Mouse (Mus musculus) cerebellum, adult 11-12 months (tissue): ENCODE results near the gene Meis3.

Experiments
- DNase-seq: peaks from one replicate; pipeline ENCODE4 v3.0.0; 2022

The Meis3 gene

DNA sequence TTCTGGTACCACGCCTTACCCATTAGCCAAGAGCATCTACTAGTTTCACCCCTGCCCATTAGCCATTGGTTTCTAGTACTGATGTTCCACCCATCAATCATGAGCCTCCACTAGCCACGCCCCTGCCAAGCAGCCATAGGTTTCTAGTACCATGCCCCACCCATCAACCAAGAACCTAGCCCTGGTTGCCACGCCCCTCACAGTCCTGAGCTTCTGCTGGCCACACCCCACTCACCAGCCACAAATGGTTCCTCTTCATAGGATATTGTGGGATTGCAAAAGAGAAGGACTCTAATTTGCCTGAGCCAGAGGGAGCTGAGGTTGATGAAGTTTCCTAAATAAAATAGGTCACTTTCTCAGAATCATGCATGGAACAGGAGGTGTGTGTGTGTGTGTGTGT is 14.2 kb upstream of the Meis3 start:
- peak; percentile 62 for DNase-seq

DNA sequence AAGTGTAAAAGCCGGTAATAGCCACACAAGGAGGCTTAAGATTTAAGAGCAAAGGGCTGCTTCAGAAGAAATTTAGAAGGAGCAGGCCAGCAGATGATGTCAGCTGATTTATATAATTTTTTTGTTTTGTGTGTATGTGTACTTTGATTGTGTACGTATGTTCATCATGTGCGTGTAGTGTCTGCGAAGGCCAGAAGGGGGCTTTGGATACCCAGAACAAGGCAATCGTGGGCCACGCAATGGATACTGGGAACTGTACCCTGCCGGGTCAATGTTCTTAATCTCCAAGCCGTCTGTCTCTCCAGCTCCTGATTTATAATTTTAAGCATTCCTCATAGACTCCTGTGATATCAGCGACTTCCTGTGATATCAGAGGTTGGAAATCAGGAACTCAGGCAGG is 13.6 kb upstream of the Meis3 start:
- DNase-seq, result no peak

DNA sequence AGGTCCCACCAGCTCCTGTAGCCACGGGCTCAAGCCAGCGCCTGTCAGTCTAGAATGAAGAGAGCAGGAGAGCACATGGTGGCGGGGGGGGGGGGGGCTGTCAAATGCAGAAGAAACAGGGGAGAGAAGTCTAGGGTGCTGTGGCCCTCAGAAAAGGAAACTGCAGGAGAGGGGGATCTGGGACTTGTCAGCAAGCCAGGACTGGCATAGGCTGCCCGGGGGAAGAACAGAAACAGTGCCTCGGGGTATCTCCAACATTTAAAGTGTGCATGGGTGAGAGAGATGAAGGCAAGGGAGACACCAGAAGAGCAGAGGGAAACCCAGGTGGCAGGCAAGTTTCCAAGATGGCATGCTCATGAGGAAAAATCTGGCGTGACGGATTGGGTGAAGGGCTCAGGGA is 12.9 kb upstream of the Meis3 start:
- DNase-seq, result peak; percentile 51

DNA sequence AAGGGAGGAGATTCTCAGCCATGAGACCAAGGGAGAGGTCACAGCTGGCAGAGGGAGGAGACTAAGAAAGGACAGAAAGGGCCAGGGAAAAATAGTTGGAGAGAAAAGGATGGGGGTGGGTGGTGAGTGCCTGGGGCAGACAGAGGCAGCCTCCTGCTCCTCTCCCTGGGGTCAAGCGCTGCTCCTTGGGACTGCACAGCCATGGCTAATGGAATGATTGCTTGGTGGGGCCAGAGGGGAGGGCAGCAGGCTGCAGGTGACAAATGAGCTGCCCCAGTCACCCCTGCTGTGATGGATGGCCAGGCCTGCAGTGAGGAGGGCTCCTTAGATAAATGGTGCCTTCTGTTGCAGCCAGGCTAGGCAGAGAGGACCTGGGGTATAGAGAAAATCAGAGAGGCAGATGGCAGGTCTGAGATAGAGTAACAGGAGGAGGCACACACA is 2.7 kb upstream of the Meis3 start:
- DNase-seq, result peak; percentile 78

DNA sequence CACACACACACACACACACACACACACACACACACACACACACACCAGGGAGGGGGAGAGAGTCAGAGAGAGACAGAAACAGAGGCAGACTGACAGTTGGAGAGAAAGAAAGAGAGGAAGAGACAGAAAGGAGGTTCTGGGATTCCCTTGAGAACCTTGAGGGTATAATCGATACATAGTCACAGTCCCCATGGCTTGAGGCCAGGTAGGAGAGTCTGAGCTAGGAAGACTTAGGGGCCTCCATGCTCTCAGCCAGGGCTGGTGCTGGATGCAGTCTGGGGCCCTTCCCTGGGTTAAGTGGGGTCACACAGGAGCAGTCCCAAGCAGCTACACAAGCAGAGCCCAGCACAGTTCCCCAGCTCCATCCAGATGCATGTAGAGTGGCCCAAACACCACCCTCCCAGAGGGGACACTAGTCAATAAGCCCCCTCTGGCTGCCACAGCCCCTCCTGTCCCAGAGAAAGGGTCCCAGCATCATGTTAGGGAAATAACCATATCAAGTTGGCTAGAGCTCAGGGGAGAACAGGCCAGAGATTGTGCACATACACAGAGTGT is 2.2 kb upstream of the Meis3 start:
- DNase-seq, result peak; percentile 49

DNA sequence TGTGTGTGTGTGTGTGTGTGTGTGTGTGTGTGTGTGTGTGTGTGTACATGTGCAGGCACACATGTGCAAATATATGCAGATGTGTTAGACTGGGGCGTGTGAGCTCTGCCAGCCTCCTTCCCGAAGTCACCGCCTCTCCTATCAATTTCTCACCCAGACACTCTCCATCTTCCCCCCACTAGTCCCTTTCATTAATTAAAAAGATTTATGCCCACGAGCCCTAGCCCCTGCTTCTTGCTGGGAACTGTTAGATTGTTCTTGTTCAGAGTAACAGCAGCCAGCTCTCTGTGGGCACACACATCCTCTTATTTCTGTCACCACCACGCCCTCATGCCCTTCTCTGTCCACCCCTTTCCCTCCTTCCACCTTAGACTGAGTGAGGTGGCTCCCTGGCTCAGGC is 1.7 kb upstream of the Meis3 start:
- DNase-seq, result no peak

DNA sequence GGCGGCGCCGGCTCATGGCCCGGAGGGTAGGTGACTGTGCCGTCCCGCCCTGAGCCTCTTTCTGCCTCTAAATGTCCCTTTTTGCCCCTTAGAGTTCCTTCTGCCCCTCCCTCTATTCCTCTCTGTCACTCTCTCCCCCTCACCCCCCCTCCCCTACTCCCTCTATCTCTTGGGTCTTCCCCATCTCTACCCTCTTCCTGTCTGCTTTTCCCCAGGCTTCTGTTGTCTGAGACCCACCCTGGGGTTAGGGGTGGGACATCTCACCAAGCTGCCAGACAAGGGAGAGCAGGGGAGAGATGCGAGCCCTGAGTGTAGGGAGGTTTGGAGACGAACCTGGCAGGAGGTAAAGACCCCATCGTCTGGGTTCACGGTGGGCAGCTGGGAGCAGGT is 647 bp downstream of the Meis3 start:
- DNase-seq, result peak; percentile 33

DNA sequence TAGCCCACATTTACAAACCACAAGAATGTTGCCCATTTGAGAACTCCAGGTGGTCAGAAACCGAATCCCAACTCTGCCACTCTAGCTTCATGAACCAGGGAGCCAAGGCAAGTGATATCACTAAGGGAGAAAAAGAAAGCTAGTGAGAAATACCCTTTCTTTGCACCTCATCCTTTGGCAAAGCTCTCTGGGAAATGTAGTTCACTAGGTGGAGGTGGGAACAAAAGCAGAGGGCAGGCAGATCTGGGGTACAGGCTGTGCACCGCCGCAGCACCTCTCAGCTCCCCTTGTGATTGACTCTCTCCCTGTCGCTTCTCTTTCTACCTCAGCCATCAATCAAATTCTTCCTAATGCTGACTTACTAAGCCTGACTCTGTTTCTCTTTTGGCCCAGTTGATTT is 3.2 kb downstream of the Meis3 start:
- no peak for DNase-seq

DNA sequence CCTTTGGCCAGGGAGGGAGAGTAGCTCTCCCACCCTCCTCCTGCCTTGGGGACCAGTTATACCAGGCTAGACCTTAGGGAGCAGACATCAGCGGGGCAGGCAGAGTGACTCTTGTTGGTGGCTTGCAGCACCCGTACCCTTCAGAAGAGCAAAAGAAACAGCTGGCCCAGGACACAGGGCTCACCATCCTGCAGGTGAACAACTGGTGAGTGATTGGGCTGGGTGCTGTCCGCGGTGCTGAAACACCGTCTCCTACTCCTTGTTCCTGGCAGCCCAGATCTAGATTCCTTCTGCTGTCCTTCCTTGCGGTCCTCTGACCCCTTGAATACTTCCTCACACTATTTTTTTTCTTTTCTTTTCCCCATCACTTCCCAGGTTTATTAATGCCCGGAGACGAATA is 8.8 kb downstream of the Meis3 start:
- DNase-seq, result no peak

DNA sequence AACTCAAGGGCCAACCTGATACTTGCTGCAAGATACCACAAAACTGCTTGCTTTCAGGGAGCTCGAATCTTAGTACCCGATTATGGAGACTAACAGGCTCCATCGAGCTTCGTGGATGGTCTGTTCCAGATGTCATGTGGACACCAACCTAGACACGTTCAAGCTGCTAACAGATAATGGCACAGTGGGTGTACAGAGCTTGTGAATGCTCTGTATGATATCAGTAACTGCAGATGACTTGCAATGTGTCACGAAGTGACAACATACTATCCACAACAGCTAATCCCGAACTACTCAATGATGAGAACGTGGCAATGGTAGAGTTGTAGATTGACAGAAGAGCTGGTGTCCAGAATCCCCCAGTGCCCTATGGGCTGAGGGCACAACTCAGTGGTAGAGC is 12.6 kb downstream of the Meis3 start:
- DNase-seq, result no peak

DNA sequence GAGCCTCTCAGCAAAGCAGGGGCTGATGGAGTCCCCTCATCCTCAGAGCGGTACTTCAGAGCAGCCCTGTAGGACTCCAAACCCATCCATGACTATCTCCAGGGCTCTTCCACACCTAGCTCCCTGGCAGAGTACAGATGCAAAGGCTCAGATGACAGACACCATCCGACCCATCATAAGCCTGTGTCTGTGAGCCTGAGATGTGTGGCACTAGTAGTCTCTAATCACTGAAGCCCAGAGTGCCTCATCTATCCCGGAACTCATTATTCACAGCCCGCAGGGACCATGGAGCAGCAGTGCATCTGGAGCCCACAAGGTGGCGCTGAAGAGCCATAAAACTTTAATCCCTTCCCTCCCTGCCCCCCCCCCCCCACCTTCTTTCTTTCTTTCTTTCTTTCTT is 17.4 kb downstream of the Meis3 start:
- DNase-seq, result peak; percentile 63

DNA sequence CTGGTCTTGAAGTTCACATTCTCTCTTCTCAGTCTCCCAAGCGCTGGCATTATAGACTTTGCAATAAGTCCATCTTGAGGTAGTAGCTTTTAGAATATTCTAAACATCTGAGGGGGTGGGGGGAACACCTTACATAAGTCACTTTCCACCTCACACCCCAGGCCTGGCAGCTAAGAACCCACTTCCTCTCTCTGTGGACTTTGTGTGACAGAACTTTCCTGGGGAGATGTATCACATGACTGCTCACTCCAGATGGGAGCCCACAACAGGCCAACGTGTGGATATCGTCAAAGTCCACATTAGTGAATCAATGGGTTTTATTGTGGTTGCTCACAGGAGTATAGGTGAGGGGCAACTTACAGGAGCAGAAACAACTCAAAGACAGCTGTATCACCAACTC is 18.8 kb downstream of the Meis3 start:
- no peak for DNase-seq

DNA sequence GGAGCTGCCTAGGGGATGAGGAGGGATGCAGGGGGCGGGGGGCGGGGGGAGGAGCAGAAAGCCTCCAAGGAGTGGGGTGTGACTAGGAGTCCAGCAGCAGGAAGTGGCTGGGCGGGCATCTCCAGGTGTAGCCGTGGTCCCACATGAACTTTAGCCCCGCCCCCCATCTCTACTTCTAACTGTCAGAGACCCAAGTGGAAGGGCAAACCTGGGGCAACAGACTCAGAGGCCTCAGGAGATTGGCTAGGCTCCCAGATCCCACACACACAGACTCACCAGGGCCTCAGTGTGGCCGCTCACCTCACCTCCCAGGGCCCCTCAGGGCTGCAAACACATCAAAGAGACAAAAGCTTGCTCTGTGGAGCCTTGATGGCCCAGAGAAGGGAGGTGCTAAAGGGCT is 21.7 kb downstream of the Meis3 start:
- DNase-seq, result no peak

DNA sequence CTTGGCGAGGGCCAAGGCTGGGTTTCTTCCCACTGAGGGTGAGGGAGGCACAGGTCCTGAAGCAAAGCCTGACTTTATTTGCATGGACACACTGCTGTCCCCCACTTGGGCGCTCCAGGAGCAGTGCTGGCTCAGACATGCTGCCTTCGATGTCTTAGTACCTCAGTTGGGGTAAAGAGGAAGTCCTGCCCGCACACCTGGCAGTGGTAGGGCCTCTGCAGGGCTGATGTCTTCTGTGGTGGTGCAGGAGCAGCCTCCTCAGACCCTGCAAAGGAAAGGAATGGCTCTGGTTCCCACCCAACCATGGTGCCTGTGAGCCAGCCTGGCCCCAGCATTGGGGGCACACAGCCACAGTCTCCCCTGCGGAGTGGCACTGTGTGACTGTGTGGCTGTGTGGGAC is 22.3 kb downstream of the Meis3 start:
- no peak for DNase-seq

DNA sequence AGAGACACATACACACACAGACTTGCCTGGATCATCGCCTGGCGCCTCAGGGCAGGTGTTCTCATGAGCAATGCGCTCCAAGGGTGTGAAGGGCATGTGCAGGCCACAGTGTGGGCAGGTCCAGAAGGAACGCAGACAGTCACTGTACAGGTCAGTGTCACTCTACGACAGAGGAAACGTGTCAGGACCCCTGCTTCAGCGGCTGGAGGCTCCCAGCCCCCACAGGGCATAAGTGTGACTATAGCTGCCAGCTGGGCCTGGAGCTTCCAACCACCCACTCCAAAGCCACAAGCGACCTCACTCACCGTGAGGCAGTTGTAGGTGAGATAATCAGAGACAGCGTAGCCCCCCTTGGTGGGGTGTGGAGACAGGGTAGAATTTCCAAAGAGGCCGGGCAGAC is 23.6 kb downstream of the Meis3 start:
- DNase-seq, result no peak

DNA sequence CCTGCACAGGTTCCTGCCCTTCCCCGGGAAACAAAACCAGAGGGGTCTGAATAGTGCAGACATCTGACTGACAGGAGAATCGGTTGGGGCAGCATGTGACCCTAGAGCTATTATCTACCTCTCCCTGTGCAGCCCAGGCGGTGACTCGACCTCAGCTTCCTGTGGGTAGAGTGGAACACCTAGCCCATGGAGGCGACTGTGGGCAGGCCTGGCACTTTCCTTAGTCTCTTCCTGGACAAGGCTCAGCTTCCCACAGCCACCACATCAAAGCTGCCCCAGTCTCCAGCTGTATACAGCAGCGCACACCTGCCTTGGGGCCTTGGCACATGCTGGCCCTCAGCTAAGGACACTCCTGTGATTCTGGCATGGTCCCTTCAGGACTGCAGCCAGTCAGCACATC is 26.2 kb downstream of the Meis3 start:
- no peak for DNase-seq

DNA sequence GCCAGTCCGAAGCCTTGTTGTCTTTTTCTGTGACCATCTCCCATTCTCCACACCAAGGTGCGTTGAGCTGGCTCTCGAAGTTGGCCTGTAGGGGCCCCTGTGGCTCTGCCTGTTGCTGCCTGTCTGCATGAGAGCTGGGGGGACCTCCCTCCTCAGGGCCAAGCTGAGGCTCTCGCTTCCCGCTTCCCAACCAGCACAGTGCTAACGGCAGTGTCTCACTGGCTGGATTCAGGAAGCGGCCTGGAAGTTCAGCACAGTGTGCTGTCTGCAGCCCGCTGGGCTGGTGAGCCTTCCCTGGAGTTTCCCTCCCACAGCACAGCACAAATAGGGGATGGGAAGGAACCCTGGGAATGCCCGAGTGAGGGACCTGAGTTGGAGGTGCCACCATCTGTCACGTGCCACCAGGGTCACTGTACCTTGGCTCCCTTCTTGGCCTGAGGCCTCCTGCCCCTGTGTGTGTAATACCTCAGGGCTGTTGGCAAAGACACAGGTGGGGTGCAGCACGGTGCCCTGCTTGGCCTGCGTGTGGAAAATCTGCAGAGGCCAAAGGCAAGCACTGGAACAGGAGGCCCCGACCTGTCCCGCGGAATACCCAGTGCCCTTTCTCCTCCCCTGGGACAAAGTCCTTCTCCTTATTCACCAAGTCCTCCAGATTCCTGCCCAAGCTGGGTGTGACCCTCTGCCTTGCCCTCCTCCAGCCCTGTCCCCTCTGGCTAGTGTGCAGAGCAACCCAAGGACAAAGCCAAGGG is 28.0 kb downstream of the Meis3 start:
- DNase-seq, result no peak

DNA sequence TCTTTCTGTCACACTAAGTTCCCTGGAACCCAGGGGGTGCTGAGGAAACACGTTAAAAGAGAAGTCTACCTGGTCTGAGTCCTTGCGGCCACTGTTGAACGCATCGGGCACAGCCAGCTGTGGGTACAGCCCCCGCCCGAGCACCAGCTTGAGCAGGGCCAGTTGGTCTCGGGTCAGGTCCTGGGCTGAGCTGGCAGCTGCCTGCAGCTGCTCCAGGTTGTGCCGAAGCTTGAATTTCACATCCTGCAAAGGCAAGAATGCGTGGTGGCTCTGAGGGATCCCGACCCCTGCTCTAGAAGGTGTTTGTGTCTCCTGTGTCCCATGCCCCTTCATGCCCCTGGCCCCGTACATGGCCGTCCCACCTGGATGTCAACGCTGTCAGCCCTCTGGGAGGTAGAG is 28.6 kb downstream of the Meis3 start:
- no peak for DNase-seq

DNA sequence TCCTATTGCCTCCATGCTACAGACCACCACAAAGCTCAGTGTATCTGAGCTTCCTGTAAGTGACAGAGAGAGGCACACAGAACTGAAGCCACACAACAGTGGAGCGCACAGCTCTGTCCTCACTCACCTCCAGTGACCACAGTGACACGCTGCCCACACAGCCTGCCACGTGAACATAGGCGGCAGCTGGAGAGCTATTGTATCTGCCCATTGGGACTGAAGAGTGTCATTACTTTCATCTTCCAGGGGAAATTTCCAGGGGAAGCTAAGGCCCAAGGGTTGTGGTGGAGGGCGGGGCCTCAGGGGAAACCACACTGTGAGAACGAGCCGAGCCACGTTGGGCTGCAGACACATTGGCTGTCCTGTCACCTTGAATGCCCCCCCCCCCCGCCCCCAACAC is 29.9 kb downstream of the Meis3 start:
- no peak for DNase-seq

DNA sequence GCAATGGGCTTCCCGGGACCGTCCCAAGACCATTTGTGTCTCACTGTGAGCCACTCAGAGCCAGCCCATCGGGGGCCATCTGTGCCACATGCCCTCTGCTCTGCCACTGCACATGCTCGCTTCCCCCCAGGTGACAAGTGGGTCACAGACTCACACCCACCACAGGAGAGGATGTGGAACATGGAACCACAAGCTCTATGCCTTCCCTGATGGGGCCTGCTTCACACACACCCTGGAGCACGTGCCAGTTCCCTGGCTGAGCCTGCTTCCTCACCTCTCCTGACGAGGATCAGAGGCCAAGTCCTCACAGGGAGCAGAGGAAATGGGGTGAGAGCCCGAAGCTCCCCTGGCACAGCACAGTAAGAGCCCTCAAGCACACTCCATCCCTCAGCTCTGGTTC is 32.2 kb downstream of the Meis3 start:
- DNase-seq, result no peak

DNA sequence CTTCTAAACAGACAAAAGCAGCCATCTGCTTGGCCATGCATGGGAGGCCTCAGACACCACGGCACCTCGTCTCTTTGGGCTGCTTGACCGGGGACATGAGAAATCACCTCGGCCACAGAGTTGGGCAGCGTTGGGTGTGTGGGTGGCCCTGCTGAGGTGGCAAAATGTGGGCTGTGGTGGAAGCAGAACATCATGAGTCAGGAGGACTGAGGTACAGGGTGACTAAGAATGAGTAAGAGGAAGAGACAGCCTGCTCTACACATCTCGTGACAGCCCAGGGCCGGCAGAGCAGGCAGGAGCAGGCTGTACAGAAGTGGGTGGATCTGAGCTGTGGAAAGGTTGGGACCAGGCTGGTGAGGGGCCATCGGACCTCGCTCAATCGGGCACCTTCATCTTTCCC is 32.6 kb downstream of the Meis3 start:
- DNase-seq, result no peak

DNA sequence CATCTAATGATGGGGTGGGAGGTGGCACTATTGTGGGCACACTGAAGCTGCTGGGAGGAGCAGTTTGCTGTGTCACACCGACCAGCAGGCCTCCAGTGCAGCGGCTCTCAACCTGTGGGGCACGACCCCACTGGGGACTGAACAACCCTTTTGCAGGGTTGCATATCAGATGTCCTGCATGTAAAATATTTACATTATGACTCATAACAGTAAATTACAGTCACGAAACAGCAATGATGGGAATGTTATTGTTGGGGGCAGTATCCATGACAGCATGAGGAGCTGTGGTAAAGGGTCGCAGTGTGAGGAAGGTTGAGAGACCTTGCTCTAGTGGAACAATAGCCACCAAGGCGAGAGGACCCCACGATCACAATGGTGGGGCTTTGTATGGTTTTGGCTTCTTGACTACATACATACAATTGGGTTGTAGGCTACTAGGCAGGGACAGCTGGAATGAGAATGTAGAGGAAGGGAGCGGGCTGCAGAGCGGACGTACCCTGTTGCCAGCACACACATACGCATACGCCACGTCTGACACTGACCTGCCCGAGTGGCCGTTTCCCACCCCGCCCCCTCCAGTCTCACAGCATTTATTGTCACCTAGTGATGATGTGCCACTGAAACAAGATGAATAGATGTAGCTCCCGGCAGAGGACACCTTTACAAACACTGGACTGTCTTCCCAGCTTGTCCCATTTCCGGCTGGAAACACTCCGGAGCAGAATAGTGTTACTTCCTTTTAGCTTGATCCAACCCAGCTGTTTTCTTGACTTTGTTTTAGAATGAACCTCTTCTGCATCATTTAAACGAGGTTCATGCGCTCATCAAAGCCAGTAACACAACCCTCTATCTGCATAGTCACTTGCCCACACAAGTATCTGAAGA is 34.1 kb downstream of the Meis3 start:
- DNase-seq, result no peak

DNA sequence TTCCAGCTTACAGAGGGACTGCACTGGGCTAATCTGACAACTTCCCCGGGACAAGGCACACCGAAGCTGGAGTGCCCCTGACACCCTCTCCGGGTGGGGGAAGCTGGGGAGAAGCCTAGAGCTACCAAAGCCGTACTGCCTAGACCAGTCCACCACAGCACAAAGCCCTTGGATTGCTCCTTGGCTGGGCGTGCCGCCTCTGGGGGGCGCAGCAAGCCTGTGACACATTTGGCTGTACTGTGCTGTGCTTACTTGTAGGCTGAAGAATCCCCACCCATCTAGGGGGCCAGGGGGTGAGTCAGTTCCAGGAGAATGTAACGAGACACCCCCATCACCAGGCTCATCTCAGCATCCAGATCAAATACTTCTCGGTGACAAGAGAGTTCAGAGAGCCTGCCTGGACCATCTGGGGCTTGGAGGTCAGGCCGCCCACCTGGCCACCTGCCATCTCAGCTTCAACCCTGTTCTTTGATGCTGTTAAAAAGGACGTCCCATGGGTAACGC is 36.0 kb downstream of the Meis3 start:
- no peak for DNase-seq

DNA sequence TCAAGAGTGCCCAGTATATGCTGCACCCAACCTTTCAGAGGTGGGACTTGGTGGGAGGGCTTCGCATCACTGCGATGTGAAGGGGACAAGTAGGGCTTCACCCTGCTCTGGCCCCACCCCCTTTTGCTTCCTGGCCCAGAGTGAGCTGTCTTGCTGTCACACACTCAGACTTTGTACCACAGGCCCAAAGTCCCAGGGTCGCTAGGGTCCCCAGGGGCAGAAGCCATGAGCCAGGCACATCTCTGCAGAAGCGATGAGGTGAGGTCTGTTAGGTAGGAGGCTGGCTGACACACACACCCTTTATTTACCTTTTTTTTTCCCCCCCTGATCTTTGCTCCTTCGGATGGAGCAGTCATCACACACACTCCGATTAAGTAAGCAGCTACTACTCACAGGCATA is 38.3 kb downstream of the Meis3 start:
- no peak for DNase-seq
